Mouse (Mus musculus): ENCODE data around the gene Mapk11. TPM values are rescaled to one million over a fixed set of nuclear protein-coding genes. Genes with fewer than 3 reads are reported as not detected.
A peak's percentile ranks its signal among the peaks of the same experiment; 100 is the strongest.

Gene Mapk11
- polyA plus RNA-seq, 1 experiment from 2014 or later, result 4.8 TPM

DNA sequence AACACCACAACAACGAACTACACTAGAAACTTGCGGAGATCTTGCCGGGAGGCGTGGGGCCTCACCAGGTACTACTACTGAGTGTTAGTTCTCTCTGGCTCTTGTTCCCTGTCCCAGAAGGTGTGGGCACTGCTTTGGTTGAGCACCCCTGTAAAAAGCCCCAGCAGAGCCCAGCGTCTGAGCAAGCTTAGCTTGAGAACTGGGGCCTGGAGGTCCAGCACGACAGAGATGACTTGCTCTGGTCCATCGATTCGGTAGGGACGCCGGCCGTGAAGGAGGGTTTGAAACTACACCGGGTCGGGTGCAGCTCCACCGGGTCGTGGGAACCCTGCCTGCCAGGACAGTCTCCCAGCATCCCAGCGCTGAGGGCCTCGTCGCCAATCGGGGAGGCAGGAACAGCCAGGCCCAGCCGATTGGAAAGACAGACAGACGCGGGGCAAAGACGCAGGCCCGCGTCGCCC, 30.7 kb upstream of the Mapk11 start:
- H3K27me3 ChIP-seq (ENCODE audit: insufficient read depth, poor library complexity, severe bottlenecking), result no peaks in the 10 kb centered on the region
- DNase-seq (ENCODE audit: low spot score), result no peak
- 0 out of 2 replicates have a peak, but pooled peaks cover 6% of the 10 kb centered on the region for H3K36me3 ChIP-seq
- peak overlapping the region; percentile 87 for H3K4me3 ChIP-seq
- 1% methylated on average over 26 of the region's 26 CpGs for WGBS
- no peaks in the 10 kb centered on the region for H3K9me3 ChIP-seq
- H3K27ac ChIP-seq, result peak overlapping the region; percentile 93
- peaks cover 73% of the 10 kb centered on the region for H3K4me1 ChIP-seq

GRCm38 (mm10) chr15:89179630-89179964, 30.2 kb upstream of the Mapk11 start:
- 8% methylated on average over 6 of the region's 6 CpGs for WGBS
- H3K4me1 ChIP-seq, result peaks cover 78% of the 10 kb centered on the region
- no peak for DNase-seq (ENCODE audit: low spot score)

GRCm38 (mm10) chr15:89178954-89179629, 29.7 kb upstream of the Mapk11 start:
- H3K4me1 ChIP-seq, result peaks cover 81% of the 10 kb centered on the region
- H3K36me3 ChIP-seq, result no peaks in the 10 kb centered on the region
- no peaks in the 10 kb centered on the region for H3K27me3 ChIP-seq (ENCODE audit: insufficient read depth, poor library complexity, severe bottlenecking)
- peak; percentile 92 for DNase-seq (ENCODE audit: low spot score)
- 3% methylated on average over 16 of the region's 16 CpGs for WGBS
- peak overlapping the region; percentile 87 for H3K4me3 ChIP-seq
- H3K9me3 ChIP-seq, result no peaks in the 10 kb centered on the region
- H3K27ac ChIP-seq, result peak overlapping the region; percentile 93

More at GRCm38 (mm10) chr15:89179630-89179964, 30.2 kb upstream of the Mapk11 start:
- H3K9me3 ChIP-seq, result no peaks in the 10 kb centered on the region
- no peaks in the 10 kb centered on the region for H3K27me3 ChIP-seq (ENCODE audit: insufficient read depth, poor library complexity, severe bottlenecking)
- peak overlapping the region; percentile 87 for H3K4me3 ChIP-seq
- peak overlapping the region; percentile 93 for H3K27ac ChIP-seq
- 0 out of 2 replicates have a peak, but pooled peaks cover 4% of the 10 kb centered on the region for H3K36me3 ChIP-seq

GRCm38 (mm10) chr15:89178260-89178860, 28.9 kb upstream of the Mapk11 start:
- no peak for DNase-seq (ENCODE audit: low spot score)
- no peaks in the 10 kb centered on the region for H3K36me3 ChIP-seq
- WGBS, result 69% methylated on average over 7 of the region's 7 CpGs
- no peaks in the 10 kb centered on the region for H3K9me3 ChIP-seq
- H3K27me3 ChIP-seq (ENCODE audit: insufficient read depth, poor library complexity, severe bottlenecking), result no peaks in the 10 kb centered on the region
- H3K4me3 ChIP-seq, result peak overlapping the region; percentile 87
- H3K4me1 ChIP-seq, result peaks cover 86% of the 10 kb centered on the region
- H3K27ac ChIP-seq, result peak overlapping the region; percentile 93

DNA sequence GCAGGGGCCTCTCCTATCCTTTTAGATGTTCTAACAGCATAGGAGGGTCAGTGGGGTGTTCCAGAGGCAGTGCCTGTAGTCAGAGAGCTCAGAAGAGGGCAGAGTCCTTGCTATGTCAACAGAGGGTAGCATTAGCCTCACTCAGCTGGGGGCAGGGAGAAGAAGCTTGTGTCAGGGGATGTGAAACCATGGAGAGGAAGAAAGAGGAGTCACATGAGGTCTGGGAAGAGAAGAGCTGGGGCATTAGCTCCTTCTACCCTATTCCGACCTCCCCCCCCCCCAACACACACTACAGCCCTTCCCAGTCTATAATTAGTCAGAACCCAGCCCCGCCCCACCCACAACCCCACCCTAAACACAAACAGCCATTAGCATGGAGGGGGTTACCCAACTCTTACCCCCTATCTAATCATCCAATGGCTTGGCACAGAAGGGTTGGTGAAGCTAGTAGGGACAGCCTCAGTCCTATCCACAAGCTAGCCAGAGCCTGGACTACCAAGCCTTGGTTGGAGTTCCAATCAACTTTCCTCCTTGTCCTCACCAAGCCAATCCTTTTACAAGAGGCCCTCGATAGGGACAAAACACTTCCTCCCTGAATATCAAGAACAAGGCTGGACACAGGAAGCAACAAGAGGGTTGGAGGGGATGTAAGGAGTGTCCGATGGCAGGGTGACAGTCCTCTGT, 28.3 kb upstream of the Mapk11 start:
- Histone ChIP-seq H3K36me3 (no peaks in the 10 kb centered on the region), H3K27me3 (ENCODE audit: insufficient read depth, poor library complexity, severe bottlenecking) (no peaks in the 10 kb centered on the region), H3K27ac (peak overlapping the region; percentile 93), H3K4me1 (peaks cover 90% of the 10 kb centered on the region), H3K9me3 (no peaks in the 10 kb centered on the region), H3K4me3 (peak overlapping the region; percentile 87)
- no peak for DNase-seq (ENCODE audit: low spot score)
- WGBS, result 49% methylated on average over 4 of the region's 4 CpGs

DNA sequence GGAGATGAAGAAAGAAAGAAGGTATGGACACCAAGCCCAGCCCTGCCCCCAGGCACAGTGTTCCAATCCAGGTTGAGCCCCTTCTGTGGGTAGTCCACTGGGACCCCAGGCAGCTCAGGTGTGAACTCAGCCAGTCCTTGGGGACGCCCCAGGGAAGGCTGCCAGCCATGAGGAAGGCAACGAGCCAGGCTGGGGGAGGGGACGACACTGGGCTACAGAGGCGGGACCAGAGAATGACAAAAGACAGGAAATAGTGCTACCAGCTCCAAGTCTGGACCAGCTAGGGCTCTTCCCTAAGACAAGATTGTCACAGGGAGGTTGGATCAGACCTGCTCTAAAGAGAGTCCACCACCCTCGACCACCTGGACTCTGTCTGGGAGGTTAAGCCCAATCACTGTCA, 27.7 kb upstream of the Mapk11 start:
- Histone ChIP-seq H3K27ac (peak overlapping the region; percentile 93), H3K27me3 (ENCODE audit: insufficient read depth, poor library complexity, severe bottlenecking) (no peaks in the 10 kb centered on the region), H3K4me3 (peak overlapping the region; percentile 27; the same call in 1 of the 2 replicates), H3K4me1 (peaks cover 90% of the 10 kb centered on the region), H3K36me3 (no peaks in the 10 kb centered on the region), H3K9me3 (no peaks in the 10 kb centered on the region)
- 18% methylated on average over 5 of the region's 5 CpGs for WGBS
- no peak for DNase-seq (ENCODE audit: low spot score)

- H3K4me1 ChIP-seq, result peaks cover 90% of the 10 kb centered on the region
- no peaks in the 10 kb centered on the region for H3K36me3 ChIP-seq
- DNase-seq (ENCODE audit: low spot score), result no peak
- WGBS, result 73% methylated on average over 13 of the region's 13 CpGs
- no peaks in the 10 kb centered on the region for H3K27me3 ChIP-seq (ENCODE audit: insufficient read depth, poor library complexity, severe bottlenecking)
- no peaks in the 10 kb centered on the region for H3K9me3 ChIP-seq
- 0 out of 2 replicates have a peak overlapping the region, but pooled peaks have one; percentile 25 for H3K27ac ChIP-seq
- no peak overlapping the region for H3K4me3 ChIP-seq
Measured at GRCm38 (mm10) chr15:89175411-89176155, 26.2 kb upstream of the Mapk11 start.

- WGBS, result 44% methylated on average over 11 of the region's 11 CpGs
- no peaks in the 10 kb centered on the region for H3K9me3 ChIP-seq
- H3K27me3 ChIP-seq (ENCODE audit: insufficient read depth, poor library complexity, severe bottlenecking), result no peaks in the 10 kb centered on the region
- H3K27ac ChIP-seq, result peak overlapping the region; percentile 12; the same call in 1 of the 2 replicates
- H3K4me3 ChIP-seq, result no peak overlapping the region; the same call in 1 of the 2 replicates
- DNase-seq (ENCODE audit: low spot score), result no peak
- peaks cover 96% of the 10 kb centered on the region for H3K4me1 ChIP-seq
- 0 out of 2 replicates have a peak, but pooled peaks cover 3% of the 10 kb centered on the region for H3K36me3 ChIP-seq
Measured at GRCm38 (mm10) chr15:89174889-89175339, 25.5 kb upstream of the Mapk11 start.

- Histone ChIP-seq H3K27me3 (ENCODE audit: insufficient read depth, poor library complexity, severe bottlenecking) (no peaks in the 10 kb centered on the region), H3K27ac (peak overlapping the region; percentile 90), H3K9me3 (no peaks in the 10 kb centered on the region), H3K36me3 (peaks cover 5% of the 10 kb centered on the region; the same call in 1 of the 2 replicates), H3K4me3 (peak overlapping the region; percentile 80), H3K4me1 (peaks cover 98% of the 10 kb centered on the region)
- DNase-seq (ENCODE audit: low spot score), result peak; percentile 89
- under 1% methylated on average over 15 of the region's 15 CpGs for WGBS
Measured at GRCm38 (mm10) chr15:89173906-89174214, 24.4 kb upstream of the Mapk11 start.

- H3K36me3 ChIP-seq, result peaks cover 10% of the 10 kb centered on the region
- H3K27ac ChIP-seq, result peak overlapping the region; percentile 90
- no peaks in the 10 kb centered on the region for H3K9me3 ChIP-seq
- DNase-seq (ENCODE audit: low spot score), result no peak
- H3K27me3 ChIP-seq (ENCODE audit: insufficient read depth, poor library complexity, severe bottlenecking), result no peaks in the 10 kb centered on the region
- peaks cover 98% of the 10 kb centered on the region for H3K4me1 ChIP-seq
- peak overlapping the region; percentile 80 for H3K4me3 ChIP-seq
- WGBS, result under 1% methylated on average over 64 of the region's 65 CpGs
Measured at GRCm38 (mm10) chr15:89173024-89173905, 23.8 kb upstream of the Mapk11 start.

GRCm38 (mm10) chr15:89172276-89172935, 23.0 kb upstream of the Mapk11 start:
- Histone ChIP-seq H3K27ac (peak overlapping the region; percentile 90), H3K4me1 (peaks cover 95% of the 10 kb centered on the region), H3K27me3 (ENCODE audit: insufficient read depth, poor library complexity, severe bottlenecking) (no peaks in the 10 kb centered on the region), H3K4me3 (peak overlapping the region; percentile 80), H3K9me3 (no peaks in the 10 kb centered on the region), H3K36me3 (peaks cover 18% of the 10 kb centered on the region)
- DNase-seq (ENCODE audit: low spot score), result no peak
- WGBS, result 49% methylated on average over 17 of the region's 17 CpGs

Data from heart, embryonic 10.5 days (tissue).